Mouse (Mus musculus) MEL (cell line): ENCODE measurements at regions not wholly inside any gene's neighbourhood (a gene's known extent, or its start where the extent isn't known, plus 50 kb on each side); places are given as distances from the start of the nearest gene placed in this dataset.

Source experiments
- CTCF ChIP-seq, 3 experiments: IDR thresholded peaks in 2 of 3; conservative IDR thresholded peaks in 1 of 3; 2 replicates each; pipeline ENCODE4 v1.5.1; 2011 to 2012; ENCODE audit warnings: low read length in 3 of 3, low read depth in 2 of 3, mild to moderate bottlenecking in 2 of 3, improper control_type of control experiment in 1 of 3, inconsistent platforms in 1 of 3, mixed read lengths in 1 of 3, moderate library complexity in 1 of 3; ENCODE audit not compliant: control insufficient read depth in 1 of 3, insufficient read depth in 1 of 3, poor library complexity in 1 of 3, severe bottlenecking in 1 of 3
- EP300 ChIP-seq, 2 experiments: IDR thresholded peaks; 2 replicates each; pipeline ENCODE4 v1.6.1; 2011; ENCODE audit warnings: improper control_type of control experiment in 2 of 2, low read length in 2 of 2, low read depth in 1 of 2, mild to moderate bottlenecking in 1 of 2
- GATA1 ChIP-seq: IDR thresholded peaks from 2 replicates; pipeline ENCODE4 v1.6.1; 2011; ENCODE audit warnings: low read depth, low read length, improper control_type of control experiment
- KAT2A ChIP-seq: conservative IDR thresholded peaks from 2 replicates; pipeline ENCODE4 v1.6.1; 2012; ENCODE audit warnings: low read depth, low read length, improper control_type of control experiment, inconsistent platforms
- MXI1 ChIP-seq: IDR thresholded peaks from 2 replicates; pipeline ENCODE4 v1.6.1; 2011; ENCODE audit warnings: mild to moderate bottlenecking, low read depth, low read length, improper control_type of control experiment
- POLR2A ChIP-seq, 2 experiments: IDR thresholded peaks; 2 replicates each; pipeline ENCODE4 v1.6.1; 2011 to 2012; ENCODE audit warnings: low read length in 2 of 2, mild to moderate bottlenecking in 2 of 2, control low read depth in 1 of 2, improper control_type of control experiment in 1 of 2, low read depth in 1 of 2, moderate library complexity in 1 of 2; ENCODE audit not compliant: control insufficient read depth in 1 of 2, insufficient read depth in 1 of 2, poor library complexity in 1 of 2
- USF1 ChIP-seq: IDR thresholded peaks from 2 replicates; pipeline ENCODE4 v1.6.1; 2014; ENCODE audit warnings: low read depth, mild to moderate bottlenecking, inconsistent platforms, low read length, improper control_type of control experiment, moderate library complexity

GRCm38 (mm10) chr3:33956625-33957023 lies 63.1 kb upstream of the Fxr1 start:
- no peak for TF ChIP-seq CTCF (IDR thresholded peaks at IDR 0.05 in 2 of 3, conservative IDR thresholded peaks at IDR 0.05 in 1 of 3; ENCODE audit: control insufficient read depth in 1 of 3, insufficient read depth in 1 of 3, low read depth in 2 of 3, low read length in 3 of 3, poor library complexity in 1 of 3, severe bottlenecking in 1 of 3)
- no peak for TF ChIP-seq POLR2A (IDR thresholded peaks at IDR 0.05; ENCODE audit: control insufficient read depth in 1 of 2, insufficient read depth in 1 of 2, low read depth in 1 of 2, low read length in 2 of 2, poor library complexity in 1 of 2)
- no peak for TF ChIP-seq KAT2A
- no peak for TF ChIP-seq USF1
- TF ChIP-seq MXI1, result no peak
- TF ChIP-seq GATA1, result no peak
- no peak for TF ChIP-seq EP300 (IDR thresholded peaks at IDR 0.05; ENCODE audit: low read depth in 1 of 2, low read length in 2 of 2)
